Mouse (Mus musculus) liver, postnatal 0 days (tissue): ENCODE measurements around the gene Saxo2. TPM values are rescaled to one million over a fixed set of nuclear protein-coding genes. Genes with fewer than 3 reads are reported as not detected.

Source experiments
- ATAC-seq: fragments of 200-750 bp; cut with Nextera tagmentation; 2 replicates; pipeline ENCODE4 v1.8.0; 2017; ENCODE audit warnings: mild to moderate bottlenecking, moderate library complexity
- DNase-seq: peaks from one replicate; pipeline ENCODE4 v3.0.0-alpha.2; 2016
- H3K27ac ChIP-seq: fragments of 300-500 bp; sonication (generic); 2 replicates; pipeline ENCODE4 v1.5.1; 2014; ENCODE audit warnings: antibody characterized with exemption, moderate library complexity, mild to moderate bottlenecking, low read depth
- H3K27me3 ChIP-seq: fragments of 300-500 bp; sonication (generic); 2 replicates; pipeline ENCODE4 v1.6.1; 2014; ENCODE audit warnings: low read length, control low read depth, mixed read lengths; ENCODE audit not compliant: insufficient read depth
- H3K36me3 ChIP-seq: fragments of 300-500 bp; sonication (generic); replicated peaks from 2 replicates; pipeline ENCODE4 v1.6.1; 2014; ENCODE audit warnings: mild to moderate bottlenecking, control low read depth, low read length, moderate library complexity, mixed read lengths; ENCODE audit not compliant: insufficient read depth
- H3K4me1 ChIP-seq: fragments of 300-500 bp; sonication (generic); 2 replicates; pipeline ENCODE4 v1.6.1; 2014; ENCODE audit warnings: antibody characterized with exemption, mild to moderate bottlenecking, control low read depth; ENCODE audit not compliant: insufficient read depth
- H3K4me2 ChIP-seq: fragments of 300-500 bp; sonication (generic); 2 replicates; pipeline ENCODE4 v1.6.1; 2014; ENCODE audit warnings: low read depth, mild to moderate bottlenecking, low read length, moderate library complexity, mixed read lengths
- H3K4me3 ChIP-seq: fragments of 300-500 bp; sonication (generic); 2 replicates; pipeline ENCODE4 v1.5.1; 2014; ENCODE audit warnings: low read depth, low read length
- H3K9ac ChIP-seq: fragments of 300-500 bp; sonication (generic); replicated peaks from 2 replicates; pipeline ENCODE4 v1.6.1; 2014; ENCODE audit warnings: mild to moderate bottlenecking, moderate library complexity
- H3K9me3 ChIP-seq: fragments of 300-500 bp; sonication (generic); 2 replicates; pipeline ENCODE4 v1.6.1; 2016; ENCODE audit warnings: mild to moderate bottlenecking, control low read depth, low read length, mixed read lengths
- CTCF ChIP-seq: sonication (generic); IDR thresholded peaks from 2 replicates; pipeline ENCODE4 v1.5.1; 2016; ENCODE audit warnings: antibody characterized with exemption, low read depth
- EP300 ChIP-seq: IDR thresholded peaks from 2 replicates; pipeline ENCODE4 v1.6.1; 2016; ENCODE audit warnings: antibody characterized with exemption, low read depth, mild to moderate bottlenecking
- WGBS: fragments of 180-500 bp; shearing (Covaris S2); extraction: QIAGEN DNeasy Blood & Tissue Kit; methylation state at CpG from one replicate; pipeline ENCODE4 v1.1.7; 2014; ENCODE audit not compliant: insufficient replicate concordance; 5-methylcytosine and 5-hydroxymethylcytosine counted together
- polyA plus RNA-seq: library from polyadenylated mRNA; unstranded; fragments of >200 nt; fragmentation: Nextera tagmentation; extraction: Ambion mirVana; gene quantifications from 2 replicates; pipeline ENCODE4 v1.2.1, GENCODE M21; 2015

Saxo2 gene
- polyA plus RNA-seq, result 0.22 and 0.41 TPM in 2 replicates

DNA sequence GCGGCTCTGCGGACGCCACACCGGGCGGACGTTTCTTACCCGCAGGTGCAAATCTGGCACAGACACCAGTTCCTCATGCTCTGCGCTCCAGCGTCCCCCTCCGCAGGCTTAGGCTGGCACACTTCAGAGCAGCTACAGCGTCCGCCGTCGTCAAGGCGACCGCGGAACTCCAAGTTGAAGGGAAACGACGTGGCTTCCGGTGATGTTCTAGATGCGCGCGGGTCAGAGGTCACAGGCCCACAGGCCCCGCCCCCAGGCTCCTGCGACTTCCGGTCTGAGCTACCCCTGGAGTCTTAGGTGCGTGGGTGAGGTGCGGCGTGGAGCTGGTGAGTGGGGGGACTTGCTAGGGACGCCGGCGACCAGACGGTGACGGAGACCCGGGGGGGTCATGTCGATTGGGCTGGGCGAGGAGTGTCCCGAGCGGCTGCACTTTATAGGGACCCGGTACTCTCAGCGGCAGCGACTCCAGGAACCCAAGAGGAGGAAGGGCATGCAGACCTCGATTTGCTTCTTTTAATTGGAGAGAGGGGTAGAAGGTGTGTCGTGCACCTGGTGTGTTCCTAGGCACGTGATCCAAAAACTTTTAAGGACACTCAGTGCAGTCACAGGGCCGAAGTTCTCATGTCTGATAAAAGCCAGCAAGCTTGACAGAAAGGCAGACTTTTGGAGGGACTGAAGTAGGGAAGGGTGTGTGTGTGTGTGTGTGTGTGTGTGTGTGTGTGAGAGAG is at the start of gene Saxo2, which contains the start of gene Efl1:
Gene Saxo2, minus strand, starts transcription at position 176 of the 728 bp plus-strand sequence.
Gene Efl1, plus strand, starts transcription at position 262 of the 728 bp plus-strand sequence.
- Histone ChIP-seq H3K4me3 (peak within 1 kb of the TSS; percentile 63), H3K4me1 (peaks cover 6% of the 10 kb centered on the region; the same call in 1 of the 2 replicates), H3K27ac (peak within 1 kb of the TSS; percentile 49), H3K9ac (peak within 1 kb of the TSS; percentile 67), H3K4me2 (peak within 1 kb of the TSS; percentile 79), H3K9me3 (no peaks in the 10 kb centered on the region), H3K27me3 (no peaks in the 10 kb centered on the region), H3K36me3 (no peaks in the 10 kb centered on the region)
- TF ChIP-seq CTCF, result 0 out of 2 replicates have a peak, but pooled peaks have one; percentile 8
- TF ChIP-seq EP300, result no peak
- DNase-seq, result peak; percentile 97
- under 1% methylated on average over 46 of the region's 46 CpGs for WGBS
- peak; percentile 97 for ATAC-seq

DNA sequence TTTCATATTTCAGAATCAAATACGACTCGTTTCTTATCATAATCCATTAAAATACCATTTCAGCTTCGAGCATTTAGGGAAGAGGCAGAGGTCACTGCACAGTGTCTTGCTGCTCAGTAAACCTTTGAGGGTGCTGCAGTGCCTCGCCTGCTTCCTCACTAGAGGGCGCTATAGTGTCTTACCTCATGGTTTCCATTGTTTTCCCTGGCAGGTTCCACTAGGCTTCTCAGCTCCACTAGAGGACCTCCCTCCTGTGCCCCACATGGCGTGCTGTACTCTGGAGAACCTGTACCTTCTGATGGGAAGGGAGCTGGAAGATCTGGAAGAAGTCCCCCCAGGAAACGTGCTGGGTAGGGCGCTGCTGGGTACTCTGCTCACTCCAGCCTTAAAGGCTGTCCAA is 49.3 kb upstream of the Saxo2 start:
- no peak overlapping the region for H3K9ac ChIP-seq
- H3K36me3 ChIP-seq, result peaks cover 29% of the 10 kb centered on the region
- no peaks in the 10 kb centered on the region for H3K27me3 ChIP-seq
- H3K27ac ChIP-seq, result no peak overlapping the region
- H3K4me2 ChIP-seq, result no peak overlapping the region
- no peak for ATAC-seq
- TF ChIP-seq EP300 (no peak), CTCF (peak; percentile 64)
- no peaks in the 10 kb centered on the region for H3K9me3 ChIP-seq
- no peaks in the 10 kb centered on the region for H3K4me1 ChIP-seq
- no peak for DNase-seq
- WGBS, result 76% methylated on average over 8 of the region's 8 CpGs
- H3K4me3 ChIP-seq, result no peak overlapping the region

DNA sequence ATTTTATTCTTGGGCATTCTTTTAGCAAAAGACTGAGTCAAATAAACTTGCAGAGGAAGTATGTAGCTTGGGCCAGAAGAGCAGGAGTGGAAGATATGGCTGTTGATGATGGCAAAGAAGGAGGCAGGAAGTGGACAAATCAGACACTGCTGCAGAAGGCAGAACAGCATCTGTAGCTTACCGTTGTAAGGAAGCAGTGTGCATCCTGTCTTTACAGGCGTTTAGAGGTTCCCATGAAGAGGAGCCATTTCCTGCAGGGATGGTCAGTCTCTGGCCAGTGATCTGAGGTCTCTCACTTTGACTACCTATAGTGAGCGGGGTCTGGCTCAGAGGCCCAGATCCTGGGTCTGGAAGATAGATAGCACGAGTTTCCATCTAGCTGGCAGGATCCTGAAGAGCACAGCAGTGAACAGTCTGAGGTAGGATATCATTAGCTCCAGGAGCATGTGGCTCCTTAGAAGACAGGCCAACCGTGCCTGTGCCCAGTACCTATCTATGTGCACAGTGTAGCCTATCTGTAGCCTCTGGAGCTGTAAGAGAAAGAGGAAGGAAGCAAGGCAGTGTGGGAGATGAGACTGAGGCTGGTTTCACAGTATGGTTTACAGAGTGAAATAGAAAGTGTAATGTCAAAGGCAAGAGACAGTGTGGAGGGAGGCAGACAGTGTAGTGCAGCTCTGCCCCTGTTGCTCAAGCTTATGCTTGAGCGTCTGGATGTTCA is 42.9 kb upstream of the Saxo2 start:
- DNase-seq, result no peak
- ATAC-seq, result peak; percentile 55
- Histone ChIP-seq H3K27ac (peak overlapping the region; percentile 26; the same call in 1 of the 2 replicates), H3K4me2 (no peak overlapping the region), H3K9me3 (no peaks in the 10 kb centered on the region), H3K27me3 (no peaks in the 10 kb centered on the region), H3K36me3 (peaks cover 19% of the 10 kb centered on the region), H3K4me1 (0 out of 2 replicates have a peak, but pooled peaks cover 4% of the 10 kb centered on the region), H3K9ac (no peak overlapping the region), H3K4me3 (no peak overlapping the region)
- TF ChIP-seq CTCF, result no peak
- 32% methylated on average over 6 of the region's 6 CpGs for WGBS

DNA sequence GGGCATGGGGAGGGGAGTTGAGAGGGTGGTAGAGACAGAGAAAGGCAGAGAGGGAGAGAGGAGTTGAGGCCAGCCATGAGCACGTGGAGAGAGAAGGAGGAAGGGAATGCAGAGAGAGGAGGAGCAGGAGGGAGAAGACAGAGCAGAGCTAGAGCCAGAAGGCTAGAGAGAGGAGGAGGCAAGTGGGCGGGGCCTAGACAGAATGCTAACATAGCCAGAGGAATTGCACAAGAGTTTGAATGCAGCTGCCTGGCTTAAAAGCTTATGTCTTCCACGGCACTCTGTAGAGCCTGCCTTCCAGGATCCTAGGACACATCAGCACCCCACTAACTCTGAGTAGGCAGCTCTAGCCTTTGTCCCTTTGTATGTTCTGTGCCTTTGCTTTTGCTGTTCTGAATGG is 40.4 kb upstream of the Saxo2 start:
- peak; percentile 62 for ATAC-seq
- H3K4me3 ChIP-seq, result no peak overlapping the region
- DNase-seq, result peak; percentile 63
- 27% methylated on average over 3 of the region's 3 CpGs for WGBS
- H3K9me3 ChIP-seq, result no peaks in the 10 kb centered on the region
- TF ChIP-seq EP300 (no peak), CTCF (no peak)
- H3K4me2 ChIP-seq, result no peak overlapping the region
- 0 out of 2 replicates have a peak, but pooled peaks cover 4% of the 10 kb centered on the region for H3K4me1 ChIP-seq
- H3K27ac ChIP-seq, result no peak overlapping the region
- peaks cover 16% of the 10 kb centered on the region for H3K36me3 ChIP-seq
- no peak overlapping the region for H3K9ac ChIP-seq
- no peaks in the 10 kb centered on the region for H3K27me3 ChIP-seq

DNA sequence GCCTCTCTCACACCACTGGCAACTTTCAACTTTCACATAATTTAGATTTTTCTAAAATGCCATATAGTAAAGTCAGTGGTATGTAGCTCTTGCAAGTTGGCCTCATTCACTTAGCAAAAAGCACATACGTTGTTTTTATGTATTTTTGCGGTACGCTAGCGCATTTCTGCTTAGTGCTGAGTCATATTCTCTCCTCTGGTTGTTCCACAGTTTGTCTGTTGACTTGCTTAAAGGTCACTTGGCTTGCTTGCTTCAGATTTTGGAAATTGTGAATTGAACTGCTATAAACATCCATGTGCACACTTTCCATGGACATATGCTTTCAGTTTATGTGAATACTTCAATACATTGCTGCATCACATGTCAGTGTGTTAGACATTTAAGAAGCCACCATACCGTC is 31.6 kb upstream of the Saxo2 start:
- DNase-seq, result no peak
- Histone ChIP-seq H3K4me2 (no peak overlapping the region), H3K9me3 (no peaks in the 10 kb centered on the region), H3K9ac (no peak overlapping the region), H3K36me3 (peaks cover 24% of the 10 kb centered on the region), H3K4me1 (no peaks in the 10 kb centered on the region), H3K4me3 (no peak overlapping the region), H3K27ac (no peak overlapping the region), H3K27me3 (no peaks in the 10 kb centered on the region)
- ATAC-seq, result no peak
- WGBS, result 87% methylated on average over 5 of the region's 5 CpGs
- TF ChIP-seq EP300 (no peak), CTCF (no peak)

DNA sequence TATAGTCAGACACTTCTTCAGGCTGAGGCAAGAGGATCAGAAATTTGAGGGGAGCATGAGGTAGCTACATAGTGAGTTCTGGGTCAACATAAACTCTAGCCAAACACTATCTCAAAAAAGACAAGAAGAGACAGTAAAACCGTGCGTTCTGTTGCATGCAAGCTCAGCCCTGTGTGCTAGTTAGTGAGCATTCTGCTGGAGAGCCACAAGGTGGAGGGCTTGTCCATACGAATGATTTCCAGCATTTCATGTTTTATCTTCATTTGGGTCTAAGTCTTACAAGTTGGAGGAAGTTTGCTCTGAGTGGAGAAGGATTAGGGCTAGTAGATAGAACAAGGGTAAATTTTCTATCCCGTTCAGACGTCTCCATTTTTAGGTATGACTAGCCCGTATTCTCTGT is 28.5 kb upstream of the Saxo2 start:
- Histone ChIP-seq H3K27ac (no peak overlapping the region), H3K4me2 (no peak overlapping the region), H3K4me3 (no peak overlapping the region), H3K9ac (no peak overlapping the region), H3K9me3 (no peaks in the 10 kb centered on the region), H3K4me1 (no peaks in the 10 kb centered on the region), H3K36me3 (peaks cover 28% of the 10 kb centered on the region), H3K27me3 (no peaks in the 10 kb centered on the region)
- 73% methylated on average over 6 of the region's 6 CpGs for WGBS
- peak; percentile 42 for TF ChIP-seq CTCF
- TF ChIP-seq EP300, result no peak
- ATAC-seq, result no peak
- DNase-seq, result no peak
